Mouse (Mus musculus) liver, embryonic 15.5 days (tissue): ENCODE results near the gene Col4a1. TPM values are rescaled to one million over a fixed set of nuclear protein-coding genes. Genes with fewer than 3 reads are reported as not detected.

Experiments used
- polyA plus RNA-seq: library from polyadenylated mRNA; unstranded; fragments of >200 nt; fragmentation: Nextera tagmentation; extraction: Ambion mirVana; gene quantifications from 2 replicates; pipeline ENCODE4 v1.2.1, GENCODE M21; 2015

The Col4a1 gene
- polyA plus RNA-seq, 1 experiment from 2014 or later: 20.5 TPM

Other genes starting within 250 kb of the Col4a1 start
- 7.9 and 9.1 TPM in 2 replicates for gene Col4a2, start within 50 bp of the Col4a1 start, polyA plus RNA-seq
- 5.8 and 6.9 TPM in 2 replicates for gene Rab20, start 165.9 kb upstream of the Col4a1 start, polyA plus RNA-seq
- gene Naxd, start 184.7 kb upstream of the Col4a1 start, polyA plus RNA-seq: 37.1 and 40.1 TPM in 2 replicates
- gene Cars2, start 238.0 kb upstream of the Col4a1 start, polyA plus RNA-seq: 12.3 and 15.1 TPM in 2 replicates
- 13.5 and 16.7 TPM in 2 replicates for gene Ing1, start 242.7 kb upstream of the Col4a1 start, polyA plus RNA-seq